Mouse (Mus musculus) right cerebral cortex, postnatal 4 days (tissue): ENCODE data around the gene Hoxb4.

ENCODE experiments used
- DNase-seq: peaks from one replicate; pipeline ENCODE4 v3.0.0-alpha.2; 2022

The Hoxb4 gene

GRCm38 (mm10) chr11:96300354-96301063, 17.6 kb upstream of the Hoxb4 start:
- no peak for DNase-seq

GRCm38 (mm10) chr11:96301064-96301431, 17.0 kb upstream of the Hoxb4 start:
- DNase-seq: no peak

- DNase-seq: no peak
These were observed 16.2 kb upstream of the Hoxb4 start for GRCm38 (mm10) chr11:96301837-96302236.

- DNase-seq: no peak
These were observed 15.5 kb upstream of the Hoxb4 start for GRCm38 (mm10) chr11:96302381-96303150.

- peak; percentile 74 for DNase-seq
These were observed 14.6 kb upstream of the Hoxb4 start, which contains the start of gene Hoxb5 for GRCm38 (mm10) chr11:96303151-96304099. Gene Hoxb5, plus strand, starts transcription at chr11:96303336.

GRCm38 (mm10) chr11:96304381-96305195, 13.5 kb upstream of the Hoxb4 start:
- DNase-seq: no peak

- no peak for DNase-seq
These were observed 12.4 kb upstream of the Hoxb4 start for GRCm38 (mm10) chr11:96305505-96306182.

- DNase-seq: no peak
These were observed 11.7 kb upstream of the Hoxb4 start for GRCm38 (mm10) chr11:96306183-96306907.

GRCm38 (mm10) chr11:96306908-96307269, 11.2 kb upstream of the Hoxb4 start:
- no peak for DNase-seq

GRCm38 (mm10) chr11:96308763-96309162, 9.3 kb upstream of the Hoxb4 start:
- DNase-seq: no peak

- no peak for DNase-seq
These were observed 8.8 kb upstream of the Hoxb4 start for GRCm38 (mm10) chr11:96309288-96309687.

GRCm38 (mm10) chr11:96310183-96310938, 7.7 kb upstream of the Hoxb4 start:
- no peak for DNase-seq

GRCm38 (mm10) chr11:96311097-96311496, 7.0 kb upstream of the Hoxb4 start:
- no peak for DNase-seq

- no peak for DNase-seq
These were observed 6.3 kb upstream of the Hoxb4 start for GRCm38 (mm10) chr11:96311520-96312417.

GRCm38 (mm10) chr11:96313134-96313533, 4.9 kb upstream of the Hoxb4 start:
- no peak for DNase-seq

- no peak for DNase-seq
These were observed 4.2 kb upstream of the Hoxb4 start for GRCm38 (mm10) chr11:96313806-96314428.

- no peak for DNase-seq
These were observed 3.3 kb upstream of the Hoxb4 start for GRCm38 (mm10) chr11:96314671-96315343.

- DNase-seq: no peak
These were observed 2.8 kb upstream of the Hoxb4 start for GRCm38 (mm10) chr11:96315344-96315681.
